Mouse (Mus musculus) midbrain, embryonic 15.5 days (tissue): ENCODE results near the gene Ttc37. TPM values are rescaled to one million over a fixed set of nuclear protein-coding genes. Genes with fewer than 3 reads are reported as not detected.

Experiments
- ATAC-seq: fragments of 200-750 bp; cut with Nextera tagmentation; replicated peaks from 2 replicates; pipeline ENCODE4 v1.8.0; 2017; ENCODE audit warnings: moderate TSS enrichment
- H3K27ac ChIP-seq: fragments of 300-500 bp; sonication (generic); 2 replicates; pipeline ENCODE4 v1.5.1; 2015; ENCODE audit warnings: mild to moderate bottlenecking, inconsistent platforms
- H3K27me3 ChIP-seq: fragments of 300-500 bp; sonication (generic); replicated peaks from 2 replicates; pipeline ENCODE4 v1.6.1; 2015; ENCODE audit warnings: inconsistent platforms
- H3K36me3 ChIP-seq: fragments of 300-500 bp; sonication (generic); replicated peaks from 2 replicates; pipeline ENCODE4 v1.6.1; 2015; ENCODE audit warnings: inconsistent platforms
- H3K4me1 ChIP-seq: fragments of 300-500 bp; sonication (generic); 2 replicates; pipeline ENCODE4 v1.6.1; 2015; ENCODE audit warnings: inconsistent platforms
- H3K4me2 ChIP-seq: fragments of 300-500 bp; sonication (generic); 2 replicates; pipeline ENCODE4 v1.6.1; 2015; ENCODE audit warnings: inconsistent platforms, mild to moderate bottlenecking, moderate library complexity
- H3K4me3 ChIP-seq: fragments of 300-500 bp; sonication (generic); 2 replicates; pipeline ENCODE4 v1.5.1; 2015; ENCODE audit warnings: mild to moderate bottlenecking, inconsistent platforms
- H3K9ac ChIP-seq: fragments of 300-500 bp; sonication (generic); 2 replicates; pipeline ENCODE4 v1.6.1; 2015; ENCODE audit warnings: mild to moderate bottlenecking, inconsistent platforms
- H3K9me3 ChIP-seq: fragments of 300-500 bp; sonication (generic); 2 replicates; pipeline ENCODE4 v1.6.1; 2016; ENCODE audit warnings: inconsistent platforms
- WGBS: fragments of 180-500 bp; shearing (Covaris S2); methylation state at CpG from one replicate; pipeline ENCODE4 v1.1.7; 2015; ENCODE audit warnings: mixed read lengths; 5-methylcytosine and 5-hydroxymethylcytosine counted together
- polyA plus RNA-seq: library from polyadenylated mRNA; unstranded; fragments of >200 nt; fragmentation: Nextera tagmentation; extraction: Ambion mirVana; gene quantifications from 2 replicates; pipeline ENCODE4 v1.2.1, GENCODE M21; 2015

The Ttc37 gene
- polyA plus RNA-seq, 1 experiment from 2014 or later = 9.0 TPM

GRCm38 (mm10) chr13:76187651-76188050 lies 89.1 kb downstream of the Ttc37 start:
- H3K4me3 ChIP-seq = no peak overlapping the region
- H3K4me2 ChIP-seq = no peak overlapping the region
- peaks cover 12% of the 10 kb centered on the region for H3K36me3 ChIP-seq

GRCm38 (mm10) chr13:76189190-76189589 lies 90.7 kb downstream of the Ttc37 start:
- H3K36me3 ChIP-seq = peaks cover 12% of the 10 kb centered on the region
- no peaks in the 10 kb centered on the region for H3K4me1 ChIP-seq
- H3K9ac ChIP-seq = no peak overlapping the region
- no peaks in the 10 kb centered on the region for H3K27me3 ChIP-seq
- H3K4me3 ChIP-seq = no peak overlapping the region
- WGBS = 84% methylated on average over 3 of the region's 3 CpGs
- ATAC-seq = no peak
- H3K27ac ChIP-seq = no peak overlapping the region
- no peak overlapping the region for H3K4me2 ChIP-seq
- H3K9me3 ChIP-seq = no peaks in the 10 kb centered on the region

More at GRCm38 (mm10) chr13:76187651-76188050, 89.1 kb downstream of the Ttc37 start:
- ATAC-seq = no peak
- no peaks in the 10 kb centered on the region for H3K27me3 ChIP-seq
- H3K27ac ChIP-seq = no peak overlapping the region
- H3K4me1 ChIP-seq = no peaks in the 10 kb centered on the region
- 96% methylated on average over 5 of the region's 5 CpGs for WGBS
- H3K9ac ChIP-seq = no peak overlapping the region
- H3K9me3 ChIP-seq = no peaks in the 10 kb centered on the region

GRCm38 (mm10) chr13:76190273-76190672 lies 91.7 kb downstream of the Ttc37 start:
- no peak overlapping the region for H3K4me2 ChIP-seq
- H3K9ac ChIP-seq = no peak overlapping the region
- no peak overlapping the region for H3K27ac ChIP-seq
- no peaks in the 10 kb centered on the region for H3K9me3 ChIP-seq
- no peak for ATAC-seq
- no peaks in the 10 kb centered on the region for H3K4me1 ChIP-seq
- peaks cover 12% of the 10 kb centered on the region for H3K36me3 ChIP-seq
- H3K27me3 ChIP-seq = no peaks in the 10 kb centered on the region
- no peak overlapping the region for H3K4me3 ChIP-seq
- WGBS = 87% methylated on average over 3 of the region's 3 CpGs

GRCm38 (mm10) chr13:76194937-76195336 lies 96.4 kb downstream of the Ttc37 start:
- ATAC-seq = no peak
- H3K27ac ChIP-seq = no peak overlapping the region
- no peaks in the 10 kb centered on the region for H3K4me1 ChIP-seq
- peaks cover 12% of the 10 kb centered on the region for H3K36me3 ChIP-seq
- no peak overlapping the region for H3K9ac ChIP-seq
- H3K9me3 ChIP-seq = no peaks in the 10 kb centered on the region
- no peak overlapping the region for H3K4me3 ChIP-seq
- H3K4me2 ChIP-seq = no peak overlapping the region
- no peaks in the 10 kb centered on the region for H3K27me3 ChIP-seq

- no peak overlapping the region for H3K9ac ChIP-seq
- WGBS = 90% methylated on average over 8 of the region's 8 CpGs
- ATAC-seq = 0 out of 2 replicates have a peak, but pooled peaks have one; percentile 25
- H3K4me2 ChIP-seq = no peak overlapping the region
- H3K27ac ChIP-seq = no peak overlapping the region
- no peak overlapping the region for H3K4me3 ChIP-seq
- H3K36me3 ChIP-seq = peaks cover 10% of the 10 kb centered on the region
- H3K27me3 ChIP-seq = no peaks in the 10 kb centered on the region
- H3K9me3 ChIP-seq = no peaks in the 10 kb centered on the region
- H3K4me1 ChIP-seq = no peaks in the 10 kb centered on the region
Observed at GRCm38 (mm10) chr13:76195431-76196138, 97.1 kb downstream of the Ttc37 start.

- H3K4me3 ChIP-seq = no peak overlapping the region
- no peak overlapping the region for H3K9ac ChIP-seq
- WGBS = 89% methylated on average over 3 of the region's 3 CpGs
- no peak overlapping the region for H3K4me2 ChIP-seq
- no peaks in the 10 kb centered on the region for H3K27me3 ChIP-seq
- ATAC-seq = 0 out of 2 replicates have a peak, but pooled peaks have one; percentile 48
- H3K9me3 ChIP-seq = no peaks in the 10 kb centered on the region
- H3K4me1 ChIP-seq = no peaks in the 10 kb centered on the region
- H3K36me3 ChIP-seq = no peaks in the 10 kb centered on the region
- H3K27ac ChIP-seq = no peak overlapping the region
Observed at GRCm38 (mm10) chr13:76197297-76197848, 98.8 kb downstream of the Ttc37 start.

- Histone ChIP-seq H3K4me2 (no peak overlapping the region), H3K9ac (no peak overlapping the region), H3K4me1 (no peaks in the 10 kb centered on the region), H3K27ac (no peak overlapping the region), H3K4me3 (no peak overlapping the region), H3K27me3 (no peaks in the 10 kb centered on the region), H3K36me3 (no peaks in the 10 kb centered on the region), H3K9me3 (no peaks in the 10 kb centered on the region)
- WGBS = 91% methylated on average over 4 of the region's 4 CpGs
- no peak for ATAC-seq
Observed at GRCm38 (mm10) chr13:76199943-76200342, 101.4 kb downstream of the Ttc37 start.

- no peak for ATAC-seq
- Histone ChIP-seq H3K9me3 (no peaks in the 10 kb centered on the region), H3K4me3 (no peak overlapping the region), H3K4me2 (no peak overlapping the region), H3K9ac (no peak overlapping the region), H3K27ac (no peak overlapping the region), H3K4me1 (no peaks in the 10 kb centered on the region), H3K36me3 (no peaks in the 10 kb centered on the region), H3K27me3 (no peaks in the 10 kb centered on the region)
- 83% methylated on average over 2 of the region's 2 CpGs for WGBS
Observed at GRCm38 (mm10) chr13:76214928-76215327, 116.4 kb downstream of the Ttc37 start.

GRCm38 (mm10) chr13:76215397-76215796 lies 116.9 kb downstream of the Ttc37 start:
- ATAC-seq = peak; percentile 80
- no peak overlapping the region for H3K9ac ChIP-seq
- no peaks in the 10 kb centered on the region for H3K27me3 ChIP-seq
- H3K4me2 ChIP-seq = no peak overlapping the region
- no peaks in the 10 kb centered on the region for H3K36me3 ChIP-seq
- H3K4me1 ChIP-seq = no peaks in the 10 kb centered on the region
- H3K4me3 ChIP-seq = no peak overlapping the region
- no peak overlapping the region for H3K27ac ChIP-seq
- WGBS = 50% methylated on average over 2 of the region's 2 CpGs
- no peaks in the 10 kb centered on the region for H3K9me3 ChIP-seq

Other genes starting within 250 kb of the Ttc37 start
- gene Rhobtb3, start 154.8 kb upstream of the Ttc37 start, polyA plus RNA-seq = 22.9 and 23.2 TPM in 2 replicates
- 2.2 and 3.6 TPM in 2 replicates for gene Spata9, start 131.6 kb upstream of the Ttc37 start, polyA plus RNA-seq
- 18.8 and 19.0 TPM in 2 replicates for gene Rfesd, start 80.0 kb upstream of the Ttc37 start, polyA plus RNA-seq
- 2.5 and 2.6 TPM in 2 replicates for gene Gpr150, start 41.7 kb upstream of the Ttc37 start, polyA plus RNA-seq
- gene Arsk, start 74 bp upstream of the Ttc37 start, polyA plus RNA-seq = 3.6 and 4.0 TPM in 2 replicates
- gene Fam81b, start 206.3 kb downstream of the Ttc37 start, polyA plus RNA-seq = 0.25 and 1.00 TPM in 2 replicates